Mouse (Mus musculus) kidney, adult 2 months (tissue): ENCODE measurements around the gene Alox15.

Experiments used
- CTCF ChIP-seq: fragments of 200-500 bp; conservative IDR thresholded peaks from 2 replicates; pipeline ENCODE4 v1.5.1; 2011; ENCODE audit warnings: low read depth, mild to moderate bottlenecking, control low read depth, low read length, moderate library complexity, mixed read lengths; ENCODE audit not compliant: insufficient read depth, insufficient read length
- POLR2A ChIP-seq: fragments of 200-500 bp; IDR thresholded peaks from one replicate; pipeline ENCODE4 v1.6.1; 2011; ENCODE audit warnings: low read depth, low read length, control low read depth

GRCm38 (mm10) chr11:70334477-70334876 is 17.4 kb downstream of the Alox15 start:
- TF ChIP-seq CTCF = peak; percentile 77
- no peak for TF ChIP-seq POLR2A
